Mouse (Mus musculus) liver, embryonic 14.5 days (tissue): ENCODE results near the gene Aven.

Experiments
- CTCF ChIP-seq: IDR thresholded peaks from 2 replicates; pipeline ENCODE4 v1.5.1; 2016; ENCODE audit warnings: antibody characterized with exemption, low read depth, control low read depth
- EP300 ChIP-seq: IDR thresholded peaks from 2 replicates; pipeline ENCODE4 v1.6.1; 2016; ENCODE audit warnings: antibody characterized with exemption, low read depth

- no peak for TF ChIP-seq EP300
- TF ChIP-seq CTCF, result no peak
Measured at GRCm38 (mm10) chr2:112676175-112676574, 183.4 kb downstream of the Aven start.
